Mouse (Mus musculus) left cerebral cortex, postnatal 36 days (tissue): ENCODE measurements around the gene Btaf1. TPM values are rescaled to one million over a fixed set of nuclear protein-coding genes. Genes with fewer than 3 reads are reported as not detected.

ENCODE experiments used
- DNase-seq, 2 experiments: peaks; one replicate each; pipeline ENCODE4 v3.0.0; 2021 to 2022; ENCODE audit warnings: low spot score in 2 of 2, mixed read lengths in 1 of 2
- intact Hi-C: fragments of 180-260 bp; cut with DNase I; formaldehyde crosslinking; loops from one replicate; pipeline ENCODE4 v1.15.1; 2025
- total RNA-seq, 2 experiments: library from RNA; stranded (reverse); gene quantifications; 2 replicates each; pipeline ENCODE4 v1.2.3; 2021

Gene Btaf1
- total RNA-seq, 2 experiments from 2014 or later = 20.1 to 27.6 TPM

- intact Hi-C loops = no loop called here
- no peak for DNase-seq
Measured at GRCm38 (mm10) chr19:37014173-37014939, 88.5 kb downstream of the Btaf1 start.

GRCm38 (mm10) chr19:37016890-37017289, 91.0 kb downstream of the Btaf1 start:
- no peak for DNase-seq

GRCm38 (mm10) chr19:37018411-37018810, 92.5 kb downstream of the Btaf1 start:
- DNase-seq = peak in 1 of 2 experiments; percentile 34
- intact Hi-C loops = no loop called here

More at GRCm38 (mm10) chr19:37016890-37017289, 91.0 kb downstream of the Btaf1 start:
- intact Hi-C loops = no loop called here

GRCm38 (mm10) chr19:37018931-37019330, 93.1 kb downstream of the Btaf1 start:
- no peak for DNase-seq
- intact Hi-C loops = no loop called here

GRCm38 (mm10) chr19:37020531-37020930, 94.7 kb downstream of the Btaf1 start:
- no peak for DNase-seq
- intact Hi-C loops = no loop called here

- DNase-seq = no peak
- intact Hi-C loops = no loop called here
Measured at GRCm38 (mm10) chr19:37020951-37021350, 95.1 kb downstream of the Btaf1 start.

GRCm38 (mm10) chr19:37022146-37022545, 96.3 kb downstream of the Btaf1 start:
- intact Hi-C loops = no loop called here
- no peak for DNase-seq

- DNase-seq = peak; percentile 43 to 46
- intact Hi-C loops = no loop called here
Measured at GRCm38 (mm10) chr19:37025839-37026319, 100.0 kb downstream of the Btaf1 start.

- intact Hi-C loops = no loop called here
- no peak for DNase-seq
Measured at GRCm38 (mm10) chr19:37026408-37026807, 100.5 kb downstream of the Btaf1 start.

GRCm38 (mm10) chr19:37029771-37030170, 103.9 kb downstream of the Btaf1 start:
- intact Hi-C loops = no loop called here
- DNase-seq = no peak

GRCm38 (mm10) chr19:37031446-37031845, 105.6 kb downstream of the Btaf1 start:
- DNase-seq = no peak
- intact Hi-C loops = no loop called here

- DNase-seq = no peak
- intact Hi-C loops = no loop called here
Measured at GRCm38 (mm10) chr19:37032364-37032763, 106.5 kb downstream of the Btaf1 start.

GRCm38 (mm10) chr19:37040906-37041305, 115.0 kb downstream of the Btaf1 start:
- intact Hi-C loops = no loop called here

GRCm38 (mm10) chr19:37044431-37044830, 118.6 kb downstream of the Btaf1 start:
- intact Hi-C loops = no loop called here
- no peak for DNase-seq

More at GRCm38 (mm10) chr19:37040906-37041305, 115.0 kb downstream of the Btaf1 start:
- no peak for DNase-seq

GRCm38 (mm10) chr19:37048507-37048906, 122.6 kb downstream of the Btaf1 start:
- intact Hi-C loops = loop anchor here (5.0 kb wide), 1 partner anchor 159 kb away; the partner anchor contains the start of genes Cpeb3 and March5

GRCm38 (mm10) chr19:37050643-37051345, 124.9 kb downstream of the Btaf1 start:
- DNase-seq = no peak
- intact Hi-C loops = loop anchor here (5.0 kb wide), 2 partner anchors 122 to 217 kb away; no protein-coding TSS in a partner anchor

More at GRCm38 (mm10) chr19:37048507-37048906, 122.6 kb downstream of the Btaf1 start:
- DNase-seq = no peak

GRCm38 (mm10) chr19:37055976-37056556, 130.2 kb downstream of the Btaf1 start:
- intact Hi-C loops = no loop called here
- peak in 1 of 2 experiments; percentile 55 for DNase-seq

- intact Hi-C loops = no loop called here
- DNase-seq = no peak
Measured at GRCm38 (mm10) chr19:37057161-37057905, 131.5 kb downstream of the Btaf1 start.

- intact Hi-C loops = no loop called here
- no peak for DNase-seq
Measured at GRCm38 (mm10) chr19:37059623-37060022, 133.7 kb downstream of the Btaf1 start.
